Mouse (Mus musculus) liver, postnatal 0 days (tissue): ENCODE measurements around the gene Xdh. TPM values are rescaled to one million over a fixed set of nuclear protein-coding genes. Genes with fewer than 3 reads are reported as not detected.

Experiments
- ATAC-seq: fragments of 200-750 bp; cut with Nextera tagmentation; 2 replicates; pipeline ENCODE4 v1.8.0; 2017; ENCODE audit warnings: mild to moderate bottlenecking, moderate library complexity
- DNase-seq: peaks from one replicate; pipeline ENCODE4 v3.0.0-alpha.2; 2016
- H3K27ac ChIP-seq: fragments of 300-500 bp; sonication (generic); 2 replicates; pipeline ENCODE4 v1.5.1; 2014; ENCODE audit warnings: antibody characterized with exemption, moderate library complexity, mild to moderate bottlenecking, low read depth
- H3K27me3 ChIP-seq: fragments of 300-500 bp; sonication (generic); 2 replicates; pipeline ENCODE4 v1.6.1; 2014; ENCODE audit warnings: low read length, control low read depth, mixed read lengths; ENCODE audit not compliant: insufficient read depth
- H3K36me3 ChIP-seq: fragments of 300-500 bp; sonication (generic); replicated peaks from 2 replicates; pipeline ENCODE4 v1.6.1; 2014; ENCODE audit warnings: mild to moderate bottlenecking, control low read depth, low read length, moderate library complexity, mixed read lengths; ENCODE audit not compliant: insufficient read depth
- H3K4me1 ChIP-seq: fragments of 300-500 bp; sonication (generic); 2 replicates; pipeline ENCODE4 v1.6.1; 2014; ENCODE audit warnings: antibody characterized with exemption, mild to moderate bottlenecking, control low read depth; ENCODE audit not compliant: insufficient read depth
- H3K4me2 ChIP-seq: fragments of 300-500 bp; sonication (generic); 2 replicates; pipeline ENCODE4 v1.6.1; 2014; ENCODE audit warnings: low read depth, mild to moderate bottlenecking, low read length, moderate library complexity, mixed read lengths
- H3K4me3 ChIP-seq: fragments of 300-500 bp; sonication (generic); 2 replicates; pipeline ENCODE4 v1.5.1; 2014; ENCODE audit warnings: low read depth, low read length
- H3K9ac ChIP-seq: fragments of 300-500 bp; sonication (generic); replicated peaks from 2 replicates; pipeline ENCODE4 v1.6.1; 2014; ENCODE audit warnings: mild to moderate bottlenecking, moderate library complexity
- H3K9me3 ChIP-seq: fragments of 300-500 bp; sonication (generic); 2 replicates; pipeline ENCODE4 v1.6.1; 2016; ENCODE audit warnings: mild to moderate bottlenecking, control low read depth, low read length, mixed read lengths
- CTCF ChIP-seq: sonication (generic); IDR thresholded peaks from 2 replicates; pipeline ENCODE4 v1.5.1; 2016; ENCODE audit warnings: antibody characterized with exemption, low read depth
- EP300 ChIP-seq: IDR thresholded peaks from 2 replicates; pipeline ENCODE4 v1.6.1; 2016; ENCODE audit warnings: antibody characterized with exemption, low read depth, mild to moderate bottlenecking
- WGBS: fragments of 180-500 bp; shearing (Covaris S2); extraction: QIAGEN DNeasy Blood & Tissue Kit; methylation state at CpG from one replicate; pipeline ENCODE4 v1.1.7; 2014; ENCODE audit not compliant: insufficient replicate concordance; 5-methylcytosine and 5-hydroxymethylcytosine counted together
- polyA plus RNA-seq: library from polyadenylated mRNA; unstranded; fragments of >200 nt; fragmentation: Nextera tagmentation; extraction: Ambion mirVana; gene quantifications from 2 replicates; pipeline ENCODE4 v1.2.1, GENCODE M21; 2015

Gene Xdh
- polyA plus RNA-seq, 1 experiment from 2014 or later = 7.0 TPM

DNA sequence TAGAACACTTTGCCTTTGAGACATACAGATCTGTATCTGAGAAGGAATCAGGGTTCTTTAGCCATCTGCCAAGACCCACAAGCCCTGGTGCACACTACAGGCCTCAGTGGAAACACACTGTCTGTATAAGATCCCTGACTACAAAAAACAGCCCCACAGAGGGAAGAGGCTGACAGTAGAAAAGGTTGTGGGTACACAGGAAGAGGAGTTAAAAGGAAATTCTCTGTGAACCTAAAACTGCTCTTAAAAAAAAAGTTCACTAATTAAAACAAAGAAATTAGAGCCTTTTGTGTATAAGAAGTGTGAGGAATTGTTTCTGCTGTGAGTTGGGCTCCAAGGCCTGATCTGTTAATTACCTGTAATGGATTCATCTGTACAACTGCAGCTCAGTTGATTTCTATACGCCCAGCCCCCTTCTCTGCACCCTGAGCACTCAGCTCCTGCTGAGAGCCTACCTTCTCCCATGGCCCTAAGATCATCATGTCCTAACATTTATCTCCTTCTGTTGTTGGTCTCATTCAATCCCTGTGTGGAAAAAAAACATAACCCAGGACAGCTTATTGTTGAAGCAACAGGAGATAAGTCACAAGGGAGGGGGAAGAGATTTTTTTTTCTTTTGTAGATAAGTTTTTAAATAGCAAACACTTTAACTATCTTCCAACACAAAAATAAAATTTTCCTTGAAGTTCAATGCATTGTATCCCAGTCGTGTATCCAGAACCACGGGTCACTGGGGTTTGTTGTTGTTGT lies 110.7 kb downstream of the Xdh start:
- no peak overlapping the region for H3K4me3 ChIP-seq
- H3K36me3 ChIP-seq = no peaks in the 10 kb centered on the region
- no peak overlapping the region for H3K9ac ChIP-seq
- no peaks in the 10 kb centered on the region for H3K9me3 ChIP-seq
- no peak for ATAC-seq
- no peaks in the 10 kb centered on the region for H3K27me3 ChIP-seq
- no peak overlapping the region for H3K27ac ChIP-seq
- 54% methylated on average over 3 of the region's 3 CpGs for WGBS
- peaks cover 3% of the 10 kb centered on the region; the same call in 1 of the 2 replicates for H3K4me1 ChIP-seq
- no peak overlapping the region for H3K4me2 ChIP-seq
- TF ChIP-seq EP300 (no peak), CTCF (no peak)
- DNase-seq = no peak

DNA sequence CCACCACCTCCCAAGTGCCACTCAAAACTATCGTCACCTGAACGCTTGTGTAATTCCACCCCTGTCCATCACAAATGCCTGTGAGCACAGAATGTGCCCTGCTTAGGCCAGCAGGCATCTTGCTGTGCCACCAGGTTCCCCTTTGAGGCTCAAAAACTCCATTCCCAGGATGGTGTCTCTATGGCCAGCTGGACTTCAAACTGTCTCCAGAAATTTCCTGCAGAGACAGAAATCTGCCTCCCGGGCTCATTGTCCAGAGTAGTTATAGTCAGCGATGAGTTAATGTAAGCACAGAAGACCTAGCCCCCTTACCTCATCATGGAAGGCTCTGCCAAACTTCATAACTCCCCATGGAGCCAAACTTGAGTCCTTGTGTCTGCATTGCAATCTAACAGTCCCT lies 112.8 kb downstream of the Xdh start:
- DNase-seq = no peak
- TF ChIP-seq CTCF (no peak), EP300 (no peak)
- WGBS = 84% methylated on average over 4 of the region's 4 CpGs

DNA sequence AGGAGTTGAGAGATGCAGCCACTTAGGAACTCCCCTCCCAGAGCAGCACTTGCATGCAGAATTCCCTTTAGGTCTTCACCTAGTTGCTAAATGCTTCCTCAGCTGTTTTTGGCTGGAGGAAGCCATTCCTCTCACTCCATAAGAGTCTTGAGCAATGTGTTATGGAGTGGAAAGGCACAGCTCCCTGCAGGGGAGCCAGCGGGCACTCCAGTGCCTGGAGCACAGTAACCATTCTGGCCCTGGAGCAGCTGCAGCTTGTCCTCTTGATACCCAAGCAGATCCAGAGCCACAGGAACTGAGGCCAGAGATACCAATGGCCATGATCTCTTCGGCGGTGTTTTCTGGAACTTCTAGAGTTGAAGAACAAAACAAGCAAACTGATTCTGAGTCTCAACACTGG lies 113.4 kb downstream of the Xdh start:
- Histone ChIP-seq H3K4me1 (peaks cover 3% of the 10 kb centered on the region; the same call in 1 of the 2 replicates), H3K27me3 (no peaks in the 10 kb centered on the region), H3K9me3 (no peaks in the 10 kb centered on the region), H3K27ac (no peak overlapping the region), H3K36me3 (no peaks in the 10 kb centered on the region), H3K9ac (no peak overlapping the region), H3K4me3 (no peak overlapping the region), H3K4me2 (no peak overlapping the region)
- DNase-seq (no peak), ATAC-seq (no peak)
- 72% methylated on average over 3 of the region's 3 CpGs for WGBS
- TF ChIP-seq EP300 (no peak), CTCF (no peak)

More for the DNA sequence above, 112.8 kb downstream of the Xdh start:
- Histone ChIP-seq H3K27ac (no peak overlapping the region), H3K9me3 (no peaks in the 10 kb centered on the region), H3K4me3 (no peak overlapping the region), H3K36me3 (no peaks in the 10 kb centered on the region), H3K4me2 (no peak overlapping the region), H3K4me1 (peaks cover 3% of the 10 kb centered on the region; the same call in 1 of the 2 replicates), H3K9ac (no peak overlapping the region), H3K27me3 (no peaks in the 10 kb centered on the region)
- ATAC-seq = no peak

Other genes starting within 250 kb of the Xdh start
- gene Galnt14, start 239.7 kb downstream of the Xdh start, polyA plus RNA-seq = 0.06 and 0.08 TPM in 2 replicates
- gene Ehd3, start 146.1 kb downstream of the Xdh start, polyA plus RNA-seq = 22.5 and 23.7 TPM in 2 replicates
- gene Srd5a2, start 97.7 kb upstream of the Xdh start, polyA plus RNA-seq = not detected in 2 replicates